Mouse (Mus musculus) urinary bladder, postnatal 4 days (tissue): Measurements from ENCODE around the gene Larp4b.
A peak's percentile ranks its signal among the peaks of the same experiment; 100 is the strongest.
"Not testable (repeated sequence)": the region's sequence is repeated elsewhere in the genome, so short reads cannot be mapped to it uniquely, and the experiment has no call there.

Experiments used
- DNase-seq, 2 experiments: peaks; one replicate each; pipeline ENCODE4 v3.0.0; 2021 to 2022; ENCODE audit warnings: low spot score in 2 of 2

The Larp4b gene

DNA sequence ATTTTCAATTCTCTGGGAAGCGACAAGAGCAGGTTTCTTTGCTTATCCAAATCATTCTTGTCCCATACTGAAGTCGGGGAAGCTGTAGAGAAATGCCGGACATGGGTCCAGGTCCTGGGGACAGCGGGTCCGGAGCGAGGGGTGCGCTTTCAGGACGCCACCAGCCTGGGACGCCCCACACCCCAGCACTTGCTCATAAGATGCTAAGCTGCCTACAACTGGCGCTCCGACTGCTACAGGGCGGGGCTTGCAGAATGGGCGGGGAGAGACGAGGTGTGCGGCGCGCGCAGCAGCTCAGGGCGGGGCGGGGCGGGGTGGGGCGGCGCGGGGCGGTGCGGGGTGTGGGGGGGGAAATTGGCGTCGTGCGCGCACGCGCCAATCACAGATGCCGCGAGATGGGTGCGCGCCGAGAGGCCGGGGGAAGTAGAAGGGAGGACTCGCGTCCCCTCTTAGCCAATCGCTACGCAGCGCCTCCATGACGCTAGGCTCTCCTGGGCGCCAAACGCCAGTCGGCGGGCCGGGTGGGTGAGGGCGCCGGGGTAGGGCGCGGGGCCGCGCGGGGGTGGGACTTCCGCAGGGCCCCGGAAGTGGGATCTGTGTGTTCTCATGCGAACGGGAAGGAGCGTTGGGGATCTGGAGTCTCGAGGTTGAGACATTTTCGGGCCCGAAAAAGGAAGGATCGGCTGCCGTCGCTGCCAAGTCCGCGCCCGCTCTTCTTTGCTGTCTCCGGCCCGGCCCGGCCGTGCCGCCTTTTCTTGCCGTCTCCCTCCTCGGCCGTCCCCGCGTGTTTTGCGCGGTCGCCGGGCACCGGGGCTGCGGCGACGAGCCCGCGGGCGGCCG, at the start of gene Larp4b:
Gene Larp4b (plus strand): TSS at position 566 of the 840 bp plus-strand sequence.
- DNase-seq = peak; percentile 97 to 98

DNA sequence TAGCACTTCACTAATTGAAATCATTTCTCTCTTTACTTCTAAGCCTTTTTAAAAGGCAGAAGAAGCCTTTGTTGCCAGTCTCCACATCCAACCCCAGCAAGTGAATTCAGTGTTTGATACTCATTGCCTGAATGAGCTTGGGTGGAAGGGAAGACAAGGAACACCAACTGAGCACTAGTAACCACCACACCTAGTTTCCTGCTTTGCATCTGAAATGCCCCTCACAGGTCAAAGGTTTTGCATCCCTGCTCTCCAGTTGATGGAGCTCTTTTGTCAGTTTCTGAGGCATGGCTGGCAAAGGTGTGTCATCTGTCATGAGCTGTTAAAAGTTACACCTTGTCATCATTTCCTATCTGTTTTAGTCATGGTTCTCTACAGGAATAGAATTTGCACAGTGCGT, 49.0 kb upstream of the Larp4b start:
- no peak for DNase-seq

DNA sequence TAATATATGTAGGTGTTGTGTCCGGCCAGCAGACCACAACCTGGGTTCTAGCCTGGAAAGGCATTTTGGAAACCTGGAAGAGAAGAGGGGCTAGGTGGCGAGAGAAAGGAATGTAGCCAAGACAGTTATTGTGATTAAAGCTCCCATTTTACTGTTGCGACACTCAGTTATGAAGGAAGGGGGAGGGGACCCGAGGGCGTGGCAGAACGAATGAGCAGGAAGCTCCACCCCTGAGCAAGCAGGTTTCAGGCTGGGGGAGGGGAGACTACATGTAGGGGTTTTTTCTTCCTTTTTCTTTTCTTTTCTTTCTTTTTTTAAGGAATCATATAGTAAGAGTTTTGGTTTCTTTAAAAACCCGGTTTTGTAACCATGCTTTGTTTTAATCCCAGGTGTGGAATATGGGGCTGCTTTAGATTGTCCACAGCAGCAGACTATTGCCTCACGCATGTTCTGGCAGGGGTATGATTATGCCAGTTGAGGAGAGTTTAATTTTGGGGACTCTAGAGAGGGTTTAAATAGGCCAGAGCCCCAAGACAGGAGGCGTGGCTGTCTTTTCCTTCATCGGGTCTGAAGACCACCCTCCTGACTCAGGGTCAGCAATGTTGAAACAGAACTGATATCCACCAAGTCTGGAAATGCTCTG, 41.5 kb upstream of the Larp4b start:
- not testable (repeated sequence) for DNase-seq

DNA sequence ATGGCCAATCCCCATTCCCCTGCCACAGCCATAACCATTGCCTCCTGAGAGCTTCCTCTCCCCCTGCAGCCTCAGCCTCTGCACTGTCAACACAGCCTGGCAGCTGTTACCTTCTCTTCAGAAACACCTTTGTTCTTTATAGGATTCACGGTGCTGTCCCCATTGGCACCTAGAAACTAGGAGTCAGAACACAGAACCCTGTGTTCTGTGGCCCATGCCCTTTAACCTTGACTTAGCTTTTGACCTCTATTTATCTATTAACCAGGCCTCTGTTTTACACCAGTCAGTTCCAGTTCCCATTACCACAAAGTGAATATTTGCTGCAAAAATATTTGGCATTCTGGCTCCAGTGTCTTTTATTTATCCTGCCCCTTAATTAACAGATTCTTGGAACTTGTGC, 36.4 kb upstream of the Larp4b start:
- DNase-seq = no peak

DNA sequence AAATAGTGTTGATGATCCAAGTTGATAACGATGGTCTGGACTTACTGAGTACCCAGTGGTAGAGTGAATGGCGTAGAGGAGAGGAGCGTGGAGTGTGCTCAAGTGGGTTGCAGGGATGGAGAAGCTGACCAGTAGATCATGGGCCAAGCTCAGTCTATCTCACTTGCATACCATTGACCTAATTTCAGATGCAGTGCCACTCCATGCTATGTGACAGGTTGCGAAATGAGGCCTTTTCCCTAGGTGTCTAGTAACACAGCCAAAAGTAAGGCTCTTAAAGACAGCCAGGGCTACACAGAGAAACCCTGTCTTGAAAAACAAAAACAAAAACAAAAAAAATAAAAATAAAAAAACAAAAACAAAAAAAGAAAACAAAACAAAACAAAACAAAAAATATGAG, 35.0 kb upstream of the Larp4b start:
- no peak for DNase-seq

DNA sequence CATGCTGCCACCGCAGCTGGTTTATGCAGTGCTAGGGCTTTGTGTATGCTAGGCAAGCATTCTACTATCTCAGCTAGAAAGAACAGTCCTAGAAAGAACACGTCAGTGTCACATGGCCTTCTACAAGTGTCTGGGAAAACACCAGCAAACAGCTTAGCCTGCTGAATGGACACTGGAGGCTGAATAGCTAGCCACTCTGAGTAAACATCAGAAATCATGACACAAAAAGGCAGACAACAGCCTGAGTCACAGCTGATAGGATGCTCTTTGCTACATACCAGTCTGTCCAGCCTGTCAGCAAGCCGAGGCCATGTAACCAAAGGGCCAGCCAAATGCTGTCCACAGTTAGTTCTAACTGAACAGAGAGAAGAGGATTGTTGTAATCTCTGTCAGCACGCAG, 32.3 kb upstream of the Larp4b start:
- no peak for DNase-seq

DNA sequence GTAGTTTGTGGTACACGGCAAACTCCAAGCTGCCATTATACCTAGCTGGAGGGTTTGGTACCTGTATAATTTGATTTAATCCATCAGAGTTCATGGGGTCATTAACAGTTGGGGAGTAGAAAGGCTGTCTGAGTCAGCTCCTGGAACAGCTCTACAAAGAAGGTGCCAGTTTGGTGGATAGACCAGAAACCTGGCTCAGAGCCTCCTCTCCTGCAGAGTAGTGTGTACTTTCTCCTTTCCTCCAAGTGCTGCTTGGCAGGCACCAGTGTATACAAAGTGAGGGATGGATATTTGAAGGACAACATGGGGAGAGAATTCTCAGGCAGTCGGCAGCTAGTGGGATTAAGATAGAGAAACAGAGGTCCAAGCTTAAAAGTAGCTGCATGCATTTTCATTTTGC, 29.5 kb upstream of the Larp4b start:
- no peak for DNase-seq

DNA sequence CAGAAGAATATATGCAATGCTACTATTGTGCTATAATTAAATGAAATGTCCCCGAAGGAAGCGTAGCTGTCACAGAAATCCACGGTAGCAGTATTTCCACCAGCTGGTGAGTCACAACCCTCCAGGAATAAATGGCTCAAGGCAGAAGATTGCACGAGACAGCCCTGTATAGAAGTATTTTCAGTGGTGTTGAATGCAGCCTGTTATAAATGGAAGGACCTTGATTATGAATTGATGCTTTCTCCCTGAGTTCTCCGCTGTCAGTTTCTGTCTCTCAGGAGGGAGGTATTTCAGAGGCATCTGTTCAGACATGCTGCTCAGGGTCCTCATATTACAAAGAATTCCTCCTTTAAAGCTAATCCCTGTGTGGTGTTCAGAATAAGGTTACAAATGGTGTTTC, 27.6 kb upstream of the Larp4b start:
- no peak for DNase-seq

DNA sequence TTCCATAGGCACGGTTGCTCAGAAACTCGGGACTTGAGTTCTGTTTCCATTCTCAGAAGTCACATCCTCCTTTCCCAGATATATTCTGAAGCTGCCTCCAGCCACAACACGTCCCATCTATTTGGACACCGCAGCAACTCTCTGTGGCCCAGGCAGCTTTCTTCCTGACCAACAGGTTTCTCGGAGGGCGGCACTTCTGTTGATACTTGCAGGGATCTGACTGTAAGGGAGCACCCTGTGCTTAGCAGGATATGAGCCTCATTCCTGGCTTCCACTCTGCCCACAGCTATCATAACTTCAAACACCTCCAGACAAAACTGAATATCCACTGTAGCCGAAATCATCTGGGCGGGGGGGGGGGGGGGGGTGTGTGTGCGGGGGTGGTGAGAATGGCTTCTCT, 22.7 kb upstream of the Larp4b start:
- no peak for DNase-seq

DNA sequence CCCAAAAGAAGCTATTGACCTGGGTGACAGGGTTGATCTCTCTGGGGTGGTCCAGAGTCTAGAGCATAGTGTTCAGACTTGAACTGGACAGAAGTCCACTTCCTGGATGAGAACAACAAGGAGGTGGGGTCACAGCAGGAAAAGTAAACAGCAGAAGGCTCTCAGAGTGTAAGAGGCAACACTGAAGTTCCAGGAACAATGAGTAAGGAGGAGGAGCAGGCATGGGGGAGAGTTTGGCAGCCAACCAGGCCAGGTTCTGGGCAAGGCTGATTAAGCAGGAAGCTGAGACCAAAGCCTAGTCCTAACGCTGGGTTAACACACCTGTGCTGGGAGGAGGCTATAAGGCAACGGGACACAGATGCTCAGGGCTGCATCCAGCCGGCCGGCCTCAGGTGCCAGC, 19.9 kb upstream of the Larp4b start:
- DNase-seq = no peak

DNA sequence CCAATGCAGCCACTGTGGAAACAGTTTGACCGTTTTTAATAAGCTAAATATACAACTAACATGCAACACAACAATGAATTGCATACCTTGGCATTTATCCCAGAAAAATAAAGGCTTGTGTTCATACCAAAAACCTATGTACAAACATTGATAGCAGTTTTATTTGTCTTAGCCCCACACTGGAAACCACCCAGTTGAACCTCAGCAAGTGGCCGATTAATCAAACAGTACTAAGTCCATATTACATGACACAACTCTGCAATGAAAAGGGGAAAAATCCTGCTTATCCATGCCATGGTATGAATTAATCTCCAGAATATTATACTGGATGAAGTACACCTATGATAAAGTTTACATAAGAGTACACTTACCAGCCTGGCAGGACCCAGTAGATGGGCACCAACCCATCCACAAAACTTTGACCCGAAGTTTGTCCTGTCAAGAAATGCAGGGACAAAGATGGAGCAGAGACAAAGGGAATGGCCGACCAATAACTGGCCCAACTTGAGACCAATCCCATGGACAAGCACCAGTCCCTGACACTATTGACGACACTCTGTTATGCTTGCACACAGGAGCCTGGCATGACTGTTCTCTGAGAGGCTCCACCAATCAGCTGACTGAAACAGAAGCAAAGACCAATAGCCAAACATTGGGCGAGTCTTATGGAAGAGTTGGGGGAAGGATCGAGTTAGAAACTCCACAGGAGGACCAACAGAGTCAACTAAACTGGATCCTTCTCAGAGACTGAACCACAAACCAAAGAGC, 17.7 kb upstream of the Larp4b start:
- no peak for DNase-seq

DNA sequence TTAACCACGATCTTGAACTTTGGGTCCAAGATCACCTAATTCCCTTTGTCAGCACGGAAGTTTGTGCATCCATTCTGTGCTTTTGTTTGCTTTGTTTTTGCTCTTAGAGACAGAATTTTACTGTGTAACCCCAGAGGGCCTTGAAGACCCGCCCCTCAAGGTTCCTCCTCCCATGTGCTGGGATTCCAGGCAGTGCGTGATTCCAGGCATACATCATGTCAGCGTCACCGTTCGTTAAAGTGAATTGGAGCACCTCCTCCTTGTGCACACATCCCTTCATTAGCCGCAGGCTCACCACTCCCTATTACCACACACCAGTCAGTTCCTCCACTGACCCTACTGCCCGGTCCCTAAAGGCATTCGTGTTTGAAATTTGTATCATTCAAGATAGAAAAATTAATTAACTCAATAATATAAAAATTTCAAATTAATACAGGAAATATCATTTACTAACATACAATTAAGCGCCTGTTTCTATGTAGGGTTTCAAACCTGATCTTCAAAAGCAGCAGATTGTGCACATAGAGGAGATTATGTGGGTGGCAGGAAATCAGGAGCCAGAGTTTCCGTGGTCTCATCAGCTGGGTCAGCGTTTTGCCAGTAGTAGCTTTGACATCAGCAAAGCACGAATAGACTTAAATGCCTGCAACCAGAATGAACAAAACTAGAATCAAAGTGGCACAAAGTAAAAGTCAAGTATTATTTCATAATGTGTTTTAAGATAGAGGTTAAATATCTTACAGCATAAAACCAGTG, 11.4 kb upstream of the Larp4b start:
- DNase-seq = no peak

DNA sequence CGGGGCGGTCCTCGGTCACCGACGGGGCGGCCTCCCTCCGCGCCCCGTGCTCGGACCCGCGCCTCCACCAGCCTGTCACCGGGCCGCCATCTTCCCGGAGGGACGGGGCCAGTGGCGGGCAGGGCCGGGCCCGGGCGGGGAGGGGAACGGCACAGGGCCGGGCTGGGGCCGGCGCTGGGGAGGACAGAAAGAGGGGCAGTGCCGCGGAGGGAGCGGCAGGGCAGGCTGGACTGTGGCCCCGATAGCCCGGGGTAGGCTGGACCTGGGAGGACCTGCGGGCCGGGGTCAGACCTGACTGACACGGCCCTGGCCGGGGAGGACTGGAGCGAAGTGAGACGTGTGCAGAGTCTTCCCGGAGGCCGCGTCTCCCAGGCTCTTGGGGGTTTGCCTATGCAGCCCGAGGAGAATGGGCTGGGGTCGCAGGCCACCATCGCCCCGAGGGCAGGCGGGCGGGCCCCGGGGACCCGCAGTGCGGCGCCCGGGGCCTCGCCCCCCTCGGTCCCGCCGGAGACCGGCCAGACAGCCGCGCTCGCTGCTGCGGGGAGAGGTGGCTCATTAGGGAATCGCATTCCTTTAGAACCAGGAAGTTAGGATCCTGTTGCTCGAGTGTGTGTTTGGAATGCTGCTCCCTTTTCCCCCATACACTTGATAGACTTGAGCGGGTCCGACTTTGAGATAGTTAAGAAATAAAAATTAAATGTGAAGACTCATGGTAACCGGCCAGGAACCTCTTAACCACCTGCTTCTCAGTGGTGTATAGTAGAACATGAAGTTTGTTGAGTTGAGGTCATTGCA, 702 bp downstream of the Larp4b start:
- peak; percentile 32 to 62 for DNase-seq

DNA sequence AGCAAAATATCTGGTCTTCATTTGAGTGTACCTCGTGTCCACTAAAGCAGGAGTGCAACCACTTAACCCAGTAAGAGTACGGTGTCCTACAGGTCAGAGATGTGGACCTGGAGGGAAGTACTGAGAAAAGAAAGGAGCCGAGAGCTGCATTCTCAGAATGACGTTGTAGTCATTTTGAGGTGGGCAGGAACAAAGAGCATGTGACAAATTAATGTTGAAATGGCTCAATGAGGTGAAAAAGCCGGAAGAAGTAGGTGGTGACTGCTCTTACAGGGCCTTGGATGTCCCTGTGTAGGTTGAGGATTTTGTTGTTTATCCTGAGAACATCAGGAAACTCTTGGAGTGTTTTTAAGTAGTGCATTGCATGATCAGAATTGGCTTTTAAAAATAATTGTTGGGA, 5.6 kb downstream of the Larp4b start:
- no peak for DNase-seq

DNA sequence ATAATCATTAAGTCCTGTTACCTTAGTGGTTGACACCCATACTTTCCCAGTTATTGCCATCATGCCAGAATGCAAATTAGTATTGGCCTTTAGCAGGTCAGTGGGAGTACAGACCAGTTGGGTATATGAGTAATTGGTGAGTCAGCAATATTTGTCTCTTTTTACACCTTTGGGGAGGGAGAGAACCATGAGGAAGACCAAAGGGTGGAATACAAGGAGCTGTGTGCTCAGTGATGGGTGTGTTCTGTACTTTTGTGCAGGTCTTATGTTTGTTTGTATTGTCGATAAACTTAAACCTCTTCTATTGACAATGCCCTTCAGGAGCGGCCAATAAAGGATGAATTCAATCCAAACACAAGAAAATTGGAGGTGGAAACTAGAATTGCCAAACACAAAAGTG, 6.8 kb downstream of the Larp4b start:
- DNase-seq = no peak

DNA sequence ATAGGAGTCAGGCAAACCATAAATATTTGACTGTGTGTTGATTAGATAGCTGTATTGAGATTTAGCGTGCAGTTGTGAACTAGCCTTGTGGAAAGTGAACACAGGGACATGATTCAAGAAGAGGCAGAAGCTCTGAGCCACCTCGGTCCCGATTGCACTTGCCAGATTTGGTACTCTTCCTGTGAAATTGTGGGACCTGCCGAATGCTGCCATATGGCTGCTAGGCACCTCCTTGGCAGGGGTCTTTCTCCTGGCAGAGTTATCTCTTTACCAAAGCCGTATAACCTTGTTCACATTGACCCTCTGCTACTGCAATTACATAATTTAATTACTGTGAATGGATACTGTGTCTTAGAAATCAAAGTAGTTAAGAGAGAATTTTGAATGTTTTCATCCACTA, 12.6 kb downstream of the Larp4b start:
- no peak for DNase-seq

DNA sequence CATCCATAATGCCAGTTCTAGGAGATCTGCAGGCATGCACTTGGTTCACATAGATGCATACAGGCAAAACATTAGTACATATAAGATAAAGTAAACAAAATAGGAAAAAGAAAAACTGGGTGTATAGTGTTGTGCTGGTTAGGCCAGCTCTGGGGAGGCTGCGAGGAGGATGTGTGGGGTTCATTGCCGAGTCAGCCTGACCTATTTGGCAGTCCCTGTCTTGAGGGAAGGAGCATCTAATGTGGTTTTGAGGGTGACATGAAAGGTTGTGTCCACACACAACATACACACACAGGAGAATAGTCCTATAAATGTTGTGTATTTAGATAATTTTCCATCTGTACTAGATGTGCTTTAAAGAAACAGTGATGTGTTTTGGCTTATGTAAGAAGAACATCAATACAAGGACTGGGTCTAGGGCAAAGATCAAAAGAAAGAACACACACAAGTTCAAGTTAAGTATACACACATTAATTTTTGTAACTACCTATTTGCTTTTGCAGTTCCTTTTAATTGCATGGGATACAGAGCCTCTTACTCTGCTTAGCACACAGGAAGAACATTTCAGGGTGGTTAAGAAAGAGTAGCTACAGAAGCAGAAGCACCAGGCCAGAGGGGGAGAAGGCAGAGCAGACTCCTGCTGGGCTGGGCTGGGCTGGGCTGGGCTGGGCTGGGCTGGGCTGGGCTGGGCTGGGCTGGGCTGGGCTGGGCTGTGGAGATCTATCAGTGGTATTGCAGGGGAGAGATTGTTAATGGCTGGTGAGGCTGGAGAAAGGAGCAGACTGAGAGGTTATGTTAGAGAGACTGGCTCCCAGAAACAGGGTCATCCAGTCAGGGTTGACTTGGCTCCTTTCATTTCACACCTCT, 13.5 kb downstream of the Larp4b start:
- DNase-seq = no peak

DNA sequence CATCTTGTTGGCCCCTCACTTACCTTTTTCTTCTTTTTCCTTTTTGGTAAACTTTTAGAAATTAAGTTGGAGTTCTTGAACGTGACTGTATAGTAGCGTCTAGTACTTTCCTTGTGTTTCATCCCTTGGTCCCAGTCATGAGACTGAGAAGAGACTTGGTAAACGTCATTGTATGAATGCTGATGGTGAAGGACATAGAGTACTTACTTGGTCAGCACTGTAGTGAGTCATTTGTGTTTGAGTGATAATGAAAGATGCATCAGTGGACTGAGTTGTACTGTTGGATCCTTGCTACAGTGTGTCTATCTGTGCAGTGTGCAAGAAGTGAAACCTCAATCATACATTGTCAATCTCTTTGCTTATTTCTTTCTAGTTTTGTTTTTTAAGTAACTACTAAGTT, 20.1 kb downstream of the Larp4b start:
- DNase-seq = no peak

DNA sequence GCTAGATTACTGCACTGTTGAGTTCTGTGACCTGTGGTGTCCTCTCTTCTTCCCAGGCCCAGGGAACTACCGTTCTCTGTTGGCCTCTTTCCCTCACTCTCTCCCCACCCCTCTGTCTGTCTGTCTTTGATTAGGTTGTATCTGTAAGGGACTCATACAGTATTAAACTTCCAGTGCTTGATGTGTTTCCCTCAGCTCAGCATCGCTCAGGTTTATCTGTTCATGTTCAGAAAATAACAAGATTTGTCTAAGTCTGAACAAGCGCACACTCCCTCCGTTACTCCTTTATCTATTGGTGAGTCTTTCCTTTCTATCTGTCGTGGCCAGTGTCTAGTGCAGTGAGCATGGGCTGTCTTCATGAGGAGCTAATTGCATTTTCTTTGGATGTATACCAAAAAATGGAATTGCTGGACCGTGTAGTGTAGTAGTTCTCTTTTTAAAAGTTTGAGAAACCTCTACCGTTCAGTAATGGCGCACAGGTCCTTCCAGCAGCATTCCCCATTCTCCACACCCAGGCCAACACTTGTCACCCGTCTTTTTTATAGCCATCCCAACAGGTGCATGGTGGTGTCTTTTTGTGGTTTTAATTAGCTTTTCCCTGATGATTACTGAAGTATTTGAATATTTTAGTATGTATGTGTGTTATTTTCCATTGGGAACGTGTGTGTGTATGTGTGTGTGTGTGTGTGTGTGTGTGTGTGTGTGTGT, 27.3 kb downstream of the Larp4b start:
- no peak for DNase-seq

DNA sequence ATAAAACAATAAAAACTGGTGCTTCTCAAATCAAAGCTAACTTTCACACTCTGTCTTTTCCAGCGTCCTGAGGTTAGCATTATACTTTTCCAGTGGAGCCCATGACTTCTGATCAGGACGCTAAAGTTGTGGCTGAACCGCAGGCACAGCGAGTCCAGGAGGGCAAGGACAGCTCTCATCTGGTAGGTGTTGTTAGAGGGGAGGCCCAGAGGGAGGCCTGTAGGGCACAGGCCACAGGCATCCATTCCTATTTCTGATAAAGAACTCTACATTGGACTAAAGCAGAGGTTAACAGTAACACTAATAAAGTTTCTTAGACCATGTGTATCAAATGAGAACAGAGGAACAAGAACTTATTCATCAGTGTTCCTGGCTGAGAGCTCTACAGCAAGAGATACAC, 28.4 kb downstream of the Larp4b start:
- no peak for DNase-seq
